In genomic region chr10:53132707-53133106, GRCm38 (mm10) we compare ENCODE assay signal across 15 mouse cellular contexts.
A peak's percentile ranks its signal among the peaks of the same experiment; 100 is the strongest.
DNase-seq lines count a peak whose midpoint lies in the region.
"Had no signal": no experiment of that assay in that cellular context is flagged by ENCODE, and none has a peak within 500 bp of the region (broad histone marks: within the 10 kb centered on the region; RNA-seq: fewer than 3 reads in every experiment).

No protein-coding gene starts in this region.

- peak; percentile 8 for DNase-seq in left cerebral cortex, adult 11 months (ENCODE audit: low spot score)
- DNase-seq in left cerebral cortex, postnatal 4 days: no peak
- peak; percentile 61 for DNase-seq in brain, adult 2 months (ENCODE audit: low read depth, low spot score)
- DNase-seq in telencephalon, adult 2 months (ENCODE audit: low read depth, low spot score): peak; percentile 58
- no peak for DNase-seq in MN1 (ENCODE audit: low spot score)
- DNase-seq: adrenal gland, adult 8-10 months; adrenal gland, postnatal 14 days; adrenal gland, postnatal 36 days; cerebellum, adult 11 months; cerebellum, adult 18-20 months; cerebellum, adult 8-10 months; cerebellum, adult 9-11 months; cerebellum, postnatal 14 days; cerebellum, postnatal 36 days; embryo, embryonic 11 days had no signal

- intact Hi-C loops in left cerebral cortex, postnatal 4 days (cut with DNase I): no loop called here

Comparison
In these comparisons a context has a peak if more than half of its experiments do, and no peak if none do; other contexts are left out.
1. DNase-seq: peak in left cerebral cortex, adult 11 months (single experiment), brain, adult 2 months (single experiment) and telencephalon, adult 2 months (single experiment); none in left cerebral cortex, postnatal 4 days (single experiment) and MN1 (single experiment).